ENCODE assay signal across 1 mouse cellular context in genomic region chr19:6116113-6116850, GRCm38 (mm10).
TF ChIP-seq lines count a peak whose summit lies in the region.

No protein-coding gene starts in this region.

TF ChIP-seq in MEL, 35 proteins besides CTCF, POLR2A, EP300 and RAD21 (continued from another document):
- TF ChIP-seq TBP (IDR thresholded peaks at IDR 0.05; ENCODE audit: low read depth, low read length) (no peak), MAFK (IDR thresholded peaks at IDR 0.05; ENCODE audit: borderline replicate concordance, low read depth, low read length) (no peak), ELF1 (IDR thresholded peaks at IDR 0.05; ENCODE audit: low read depth, low read length) (no peak), CHD2 (IDR thresholded peaks at IDR 0.05; ENCODE audit: low read length) (no peak), TAL1 (IDR thresholded peaks at IDR 0.05; ENCODE audit: low read length) (no peak), GATA1 (IDR thresholded peaks at IDR 0.05; ENCODE audit: low read depth, low read length) (no peak), ETS1 (IDR thresholded peaks at IDR 0.05; ENCODE audit: low read depth, low read length) (no peak), E2F4 (IDR thresholded peaks at IDR 0.05; ENCODE audit: borderline replicate concordance, low read depth, low read length) (no peak), MAZ (IDR thresholded peaks at IDR 0.05; ENCODE audit: low read depth, low read length) (no peak)
